Mouse (Mus musculus): ENCODE measurements around the gene Fancc. TPM values are rescaled to one million over a fixed set of nuclear protein-coding genes. Genes with fewer than 3 reads are reported as not detected.

The Fancc gene
- polyA plus RNA-seq, 2 experiments, result 6.9 to 8.6 TPM

DNA sequence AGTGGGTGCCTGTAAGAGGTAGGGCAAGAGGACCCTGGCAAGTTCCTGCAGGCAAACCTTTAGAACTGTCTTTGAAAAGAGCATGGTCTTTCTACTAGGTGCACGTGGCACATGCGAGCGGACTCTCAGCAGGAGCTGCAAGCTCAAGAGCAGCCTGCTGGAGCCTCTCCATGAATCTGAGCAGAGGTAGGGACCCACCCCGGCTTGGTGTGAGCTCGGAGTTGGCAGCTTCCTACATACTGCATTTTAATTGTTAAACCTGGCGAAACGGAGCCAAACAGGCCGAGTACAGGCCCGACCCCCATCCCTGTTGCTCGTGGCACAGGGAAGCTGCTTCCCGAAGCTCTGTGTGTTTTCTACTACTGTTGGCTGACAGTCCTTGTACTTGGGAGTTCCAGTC lies 200.8 kb downstream of the Fancc start:
- no peak for ATAC-seq (ENCODE audit: insufficient read depth)
- no peak for TF ChIP-seq CTCF (IDR thresholded peaks at IDR 0.05; ENCODE audit: low read depth)
- TF ChIP-seq EP300 (IDR thresholded peaks at IDR 0.05; ENCODE audit: low read depth), result no peak
- Histone ChIP-seq H3K36me3 (replicated peaks; ENCODE audit: control insufficient read depth, insufficient read depth, low read depth) (peaks cover 6% of the 10 kb centered on the region), H3K4me2 (ENCODE audit: low read depth) (no peak overlapping the region), H3K9me3 (ENCODE audit: control insufficient read depth, low read length) (no peaks in the 10 kb centered on the region), H3K27me3 (ENCODE audit: control insufficient read depth, insufficient read depth, low read length) (no peaks in the 10 kb centered on the region), H3K9ac (replicated peaks) (no peak overlapping the region), H3K4me1 (replicated peaks; ENCODE audit: control insufficient read depth in 2 of 2, insufficient read depth in 2 of 2, low read length in 1 of 2) (0 out of 4 replicates have a peak, but pooled peaks cover 0 to 3% of the 10 kb centered on the region in 2 experiments), H3K4me3 (ENCODE audit: insufficient read depth in 1 of 2, low read depth in 2 of 2, low read length in 2 of 2) (no peak overlapping the region), H3K27ac (no peak overlapping the region)
- DNase-seq (ENCODE audit: low read depth in 3 of 3, low spot score in 3 of 3), result no peak
- WGBS (ENCODE audit: insufficient replicate concordance), result 79% methylated on average over 11 of the region's 11 CpGs

DNA sequence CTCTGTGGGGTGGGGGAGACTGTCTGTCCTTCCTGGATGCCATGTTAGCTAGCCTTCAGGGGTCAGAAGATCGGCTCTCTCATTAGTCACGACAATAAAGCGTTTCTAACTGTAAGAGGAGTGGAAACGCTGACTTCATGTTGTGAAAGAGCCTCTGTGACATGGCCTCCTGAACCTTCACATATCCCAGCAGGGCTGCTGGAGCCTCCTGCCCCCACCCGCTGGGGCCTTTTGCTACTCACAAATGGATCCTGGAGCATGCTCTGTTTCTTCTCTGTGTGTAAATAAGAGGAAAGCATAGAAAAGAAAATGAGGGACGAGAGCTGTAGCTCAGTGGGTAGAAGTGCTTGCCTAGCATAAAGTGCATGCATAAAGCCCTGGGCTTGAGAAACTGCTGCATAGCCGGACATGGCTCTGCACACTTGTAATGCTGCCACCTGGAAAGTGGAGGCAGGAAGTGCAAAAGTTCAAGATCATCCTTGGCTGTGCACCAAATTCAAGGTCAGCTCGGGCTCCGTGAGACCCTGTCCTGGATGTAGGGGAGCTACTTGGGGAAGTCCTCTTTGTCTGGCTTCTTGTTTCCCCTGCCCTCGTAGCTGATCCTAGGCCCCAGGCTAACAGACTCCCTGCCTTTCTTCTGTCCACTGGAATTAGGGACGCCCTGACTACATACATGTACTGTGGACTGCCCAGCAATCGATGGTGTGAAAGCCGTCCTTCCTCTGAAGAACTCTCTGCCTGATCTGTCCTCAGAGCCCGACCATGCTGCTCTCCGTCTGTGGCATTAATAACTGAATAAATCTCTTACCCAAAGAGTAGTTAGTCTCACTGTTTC lies 202.5 kb downstream of the Fancc start:
- no peak for DNase-seq (ENCODE audit: low read depth in 3 of 3, low spot score in 3 of 3)
- H3K27ac ChIP-seq, result no peak overlapping the region
- 60% methylated on average over 15 of the region's 15 CpGs for WGBS (ENCODE audit: insufficient replicate concordance)
- TF ChIP-seq EP300 (IDR thresholded peaks at IDR 0.05; ENCODE audit: low read depth) (no peak), CTCF (IDR thresholded peaks at IDR 0.05; ENCODE audit: low read depth) (no peak)
- no peaks in the 10 kb centered on the region for H3K9me3 ChIP-seq (ENCODE audit: control insufficient read depth, low read length)
- no peaks in the 10 kb centered on the region for H3K27me3 ChIP-seq (ENCODE audit: control insufficient read depth, insufficient read depth, low read length)
- 0 out of 4 replicates have a peak, but pooled peaks cover 0 to 3% of the 10 kb centered on the region in 2 experiments for H3K4me1 ChIP-seq (replicated peaks; ENCODE audit: control insufficient read depth in 2 of 2, insufficient read depth in 2 of 2, low read length in 1 of 2)
- H3K9ac ChIP-seq (replicated peaks), result no peak overlapping the region
- no peak overlapping the region for H3K4me2 ChIP-seq (ENCODE audit: low read depth)
- no peak overlapping the region for H3K4me3 ChIP-seq (ENCODE audit: insufficient read depth in 1 of 2, low read depth in 2 of 2, low read length in 2 of 2)
- peaks cover 6% of the 10 kb centered on the region for H3K36me3 ChIP-seq (replicated peaks; ENCODE audit: control insufficient read depth, insufficient read depth, low read depth)
- ATAC-seq (ENCODE audit: insufficient read depth), result peak; percentile 39

DNA sequence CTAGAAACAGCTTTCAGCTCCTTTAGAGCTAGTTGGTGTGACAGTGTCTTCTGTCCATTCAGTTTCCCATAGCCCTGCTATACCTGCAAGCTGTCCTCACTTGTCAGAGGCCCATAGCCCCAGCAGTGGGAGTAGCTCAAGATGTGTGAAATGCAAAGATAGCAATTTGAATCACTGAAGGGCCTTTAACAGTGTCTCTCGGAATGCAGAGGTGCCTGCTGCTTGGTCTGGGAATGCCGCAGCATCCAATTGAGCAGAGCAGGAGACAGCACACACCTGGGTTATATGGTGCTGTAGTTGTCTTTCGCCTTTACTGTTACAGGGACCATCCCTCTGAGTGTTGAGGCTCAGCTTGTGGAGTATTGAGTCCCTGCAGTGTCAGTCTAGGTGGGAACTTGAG lies 203.4 kb downstream of the Fancc start:
- Histone ChIP-seq H3K4me3 (ENCODE audit: insufficient read depth in 1 of 2, low read depth in 2 of 2, low read length in 2 of 2) (no peak overlapping the region), H3K27me3 (ENCODE audit: control insufficient read depth, insufficient read depth, low read length) (no peaks in the 10 kb centered on the region), H3K36me3 (replicated peaks; ENCODE audit: control insufficient read depth, insufficient read depth, low read depth) (no peaks in the 10 kb centered on the region), H3K27ac (no peak overlapping the region), H3K9ac (replicated peaks) (no peak overlapping the region), H3K9me3 (ENCODE audit: control insufficient read depth, low read length) (no peaks in the 10 kb centered on the region), H3K4me1 (replicated peaks; ENCODE audit: control insufficient read depth in 2 of 2, insufficient read depth in 2 of 2, low read length in 1 of 2) (0 out of 4 replicates have a peak, but pooled peaks cover 0 to 3% of the 10 kb centered on the region in 2 experiments), H3K4me2 (ENCODE audit: low read depth) (no peak overlapping the region)
- no peak for DNase-seq (ENCODE audit: low read depth in 3 of 3, low spot score in 3 of 3)
- 83% methylated on average over 3 of the region's 3 CpGs for WGBS (ENCODE audit: insufficient replicate concordance)
- no peak for ATAC-seq (ENCODE audit: insufficient read depth)
- TF ChIP-seq CTCF (IDR thresholded peaks at IDR 0.05; ENCODE audit: low read depth) (no peak), EP300 (IDR thresholded peaks at IDR 0.05; ENCODE audit: low read depth) (no peak)

DNA sequence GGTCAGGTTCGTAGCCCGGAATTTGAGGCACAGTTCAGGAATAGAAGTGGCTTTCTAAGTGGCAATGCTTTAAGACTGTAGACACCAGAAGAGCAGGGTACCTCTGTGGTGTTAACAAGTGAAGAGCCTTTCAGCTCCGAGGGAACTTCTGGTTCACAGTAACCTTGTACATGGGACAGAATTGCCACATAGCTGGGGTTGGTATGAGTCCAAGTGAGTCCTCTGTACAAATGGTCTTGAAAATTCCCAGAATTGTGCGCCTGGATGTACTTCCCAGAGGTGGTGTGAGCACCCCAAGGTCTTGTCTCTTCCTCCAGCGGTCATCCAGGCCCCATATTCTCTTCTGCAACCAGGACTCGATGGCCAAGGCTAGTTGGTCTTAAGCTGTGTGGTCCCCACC lies 206.1 kb downstream of the Fancc start:
- 0 out of 4 replicates have a peak, but pooled peaks cover 0 to 3% of the 10 kb centered on the region in 2 experiments for H3K4me1 ChIP-seq (replicated peaks; ENCODE audit: control insufficient read depth in 2 of 2, insufficient read depth in 2 of 2, low read length in 1 of 2)
- no peak overlapping the region for H3K4me3 ChIP-seq (ENCODE audit: insufficient read depth in 1 of 2, low read depth in 2 of 2, low read length in 2 of 2)
- H3K27me3 ChIP-seq (ENCODE audit: control insufficient read depth, insufficient read depth, low read length), result no peaks in the 10 kb centered on the region
- DNase-seq (ENCODE audit: low read depth in 3 of 3, low spot score in 3 of 3), result no peak
- ATAC-seq (ENCODE audit: insufficient read depth), result no peak
- no peaks in the 10 kb centered on the region for H3K36me3 ChIP-seq (replicated peaks; ENCODE audit: control insufficient read depth, insufficient read depth, low read depth)
- H3K9me3 ChIP-seq (ENCODE audit: control insufficient read depth, low read length), result no peaks in the 10 kb centered on the region
- no peak overlapping the region for H3K9ac ChIP-seq (replicated peaks)
- TF ChIP-seq EP300 (IDR thresholded peaks at IDR 0.05; ENCODE audit: low read depth) (no peak), CTCF (IDR thresholded peaks at IDR 0.05; ENCODE audit: low read depth) (no peak)
- H3K27ac ChIP-seq, result no peak overlapping the region
- H3K4me2 ChIP-seq (ENCODE audit: low read depth), result no peak overlapping the region
- 75% methylated on average over 6 of the region's 6 CpGs for WGBS (ENCODE audit: insufficient replicate concordance)

DNA sequence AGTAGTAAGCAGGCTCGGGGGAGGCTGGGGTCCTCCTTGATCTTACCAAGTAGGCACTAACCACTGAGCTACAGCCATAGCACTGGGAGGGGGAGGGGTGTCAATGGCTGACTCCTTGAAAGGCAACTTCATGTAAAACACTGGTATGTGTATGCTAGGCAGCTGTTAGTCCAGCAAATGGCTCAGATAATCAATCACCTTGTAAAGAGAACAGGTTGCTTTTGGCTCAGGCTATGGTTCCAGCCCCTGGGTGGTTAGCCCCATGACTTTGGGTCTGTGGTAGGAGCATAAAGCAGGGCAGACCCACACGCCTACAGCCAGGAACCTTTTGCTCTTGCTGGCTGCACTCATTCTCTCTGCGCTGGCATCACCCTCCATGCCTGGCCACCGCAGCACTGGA lies 207.0 kb downstream of the Fancc start:
- Histone ChIP-seq H3K27me3 (ENCODE audit: control insufficient read depth, insufficient read depth, low read length) (no peaks in the 10 kb centered on the region), H3K27ac (no peak overlapping the region), H3K9me3 (ENCODE audit: control insufficient read depth, low read length) (no peaks in the 10 kb centered on the region), H3K4me2 (ENCODE audit: low read depth) (no peak overlapping the region), H3K36me3 (replicated peaks; ENCODE audit: control insufficient read depth, insufficient read depth, low read depth) (no peaks in the 10 kb centered on the region), H3K9ac (replicated peaks) (no peak overlapping the region), H3K4me1 (replicated peaks; ENCODE audit: control insufficient read depth in 2 of 2, insufficient read depth in 2 of 2, low read length in 1 of 2) (0 out of 4 replicates have a peak, but pooled peaks cover 0 to 3% of the 10 kb centered on the region in 2 experiments), H3K4me3 (ENCODE audit: insufficient read depth in 1 of 2, low read depth in 2 of 2, low read length in 2 of 2) (no peak overlapping the region)
- ATAC-seq (ENCODE audit: insufficient read depth) (no peak), DNase-seq (ENCODE audit: low read depth in 3 of 3, low spot score in 3 of 3) (no peak)
- TF ChIP-seq EP300 (IDR thresholded peaks at IDR 0.05; ENCODE audit: low read depth) (no peak), CTCF (IDR thresholded peaks at IDR 0.05; ENCODE audit: low read depth) (no peak)
- WGBS (ENCODE audit: insufficient replicate concordance), result 75% methylated on average over 4 of the region's 4 CpGs
